ENCODE assay signal across 8 mouse cellular contexts in genomic region chr11:17160242-17160641, GRCm38 (mm10). TPM values are rescaled to one million over a fixed set of nuclear protein-coding genes. Genes with fewer than 3 reads are reported as not detected.
A peak's percentile ranks its signal among the peaks of the same experiment; 100 is the strongest.
DNase-seq lines count a peak whose midpoint lies in the region; ATAC-seq and TF ChIP-seq lines count a peak whose summit lies in the region.

No protein-coding gene starts in this region.

- ATAC-seq in granulocyte monocyte progenitor cell, adult 5-6 weeks (replicated peaks; ENCODE audit: poor library complexity, severe bottlenecking), result peak; percentile 57
- peak; percentile 29; the same call in 1 of the 2 replicates for ATAC-seq in intestine, postnatal 0 days
- ATAC-seq in midbrain, embryonic 11.5 days (ENCODE audit: low FRiP score), result no peak

- peak overlapping the region; percentile 99 for H3K9ac ChIP-seq in intestine, postnatal 0 days (ENCODE audit: low read depth, low read length)
- H3K9ac ChIP-seq in midbrain, embryonic 11.5 days (ENCODE audit: low read length), result peak overlapping the region; percentile 95

- DNase-seq in urinary bladder, postnatal 36 days (ENCODE audit: low spot score in 2 of 2), result peak; percentile 35 to 44
- no peak for DNase-seq in urinary bladder, postnatal 4 days (ENCODE audit: low spot score in 2 of 2)
- peak; percentile 43 for DNase-seq in limb, embryonic 10.5 days (ENCODE audit: low spot score)
- peak; percentile 94 for DNase-seq in midbrain, embryonic 11.5 days (ENCODE audit: low spot score, missing footprints)
- DNase-seq in spleen, adult 12 weeks (ENCODE audit: low spot score), result peak; percentile 20

- no peaks in the 10 kb centered on the region for H3K27me3 ChIP-seq in intestine, postnatal 0 days (replicated peaks; ENCODE audit: control insufficient read depth, insufficient read depth, low read length)
- H3K27me3 ChIP-seq in limb, embryonic 10.5 days (ENCODE audit: low read depth, poor library complexity, severe bottlenecking), result no peaks in the 10 kb centered on the region
- no peaks in the 10 kb centered on the region for H3K27me3 ChIP-seq in midbrain, embryonic 11.5 days (ENCODE audit: control insufficient read depth, insufficient read depth, low read length)

- TF ChIP-seq CTCF in cortical plate, adult 2 months (IDR thresholded peaks at IDR 0.05; ENCODE audit: extremely low read depth, insufficient read depth, low read length), result peak; percentile 58
- TF ChIP-seq CTCF in intestine, postnatal 0 days (IDR thresholded peaks at IDR 0.05; ENCODE audit: low read depth), result peak; percentile 81

- WGBS in intestine, postnatal 0 days, result under 1% methylated on average over 12 of the region's 12 CpGs
- 4% methylated on average over 12 of the region's 12 CpGs for WGBS in limb, embryonic 10.5 days
- 3% methylated on average over 12 of the region's 12 CpGs for WGBS in midbrain, embryonic 11.5 days

- peak overlapping the region; percentile 60 for H3K4me3 ChIP-seq in cortical plate, adult 2 months (ENCODE audit: insufficient read depth, low read length)
- peak overlapping the region; percentile 99 for H3K4me3 ChIP-seq in intestine, postnatal 0 days (ENCODE audit: low read depth, low read length)
- peak overlapping the region; percentile 97 for H3K4me3 ChIP-seq in limb, embryonic 10.5 days
- H3K4me3 ChIP-seq in midbrain, embryonic 11.5 days (ENCODE audit: low read depth, low read length), result peak overlapping the region; percentile 98

- H3K4me1 ChIP-seq in cortical plate, adult 2 months (ENCODE audit: control insufficient read depth, insufficient read depth, low read length), result peaks cover 15% of the 10 kb centered on the region
- H3K4me1 ChIP-seq in intestine, postnatal 0 days (replicated peaks; ENCODE audit: control insufficient read depth, insufficient read depth, low read length), result 0 out of 2 replicates have a peak, but pooled peaks cover 6% of the 10 kb centered on the region
- H3K4me1 ChIP-seq in limb, embryonic 10.5 days, result peaks cover 8% of the 10 kb centered on the region
- H3K4me1 ChIP-seq in midbrain, embryonic 11.5 days (ENCODE audit: control insufficient read depth, insufficient read depth, low read length), result peaks cover 5% of the 10 kb centered on the region

- H3K27ac ChIP-seq in cortical plate, adult 2 months (ENCODE audit: insufficient read depth, low read length), result no peak overlapping the region
- peak overlapping the region; percentile 97 for H3K27ac ChIP-seq in intestine, postnatal 0 days (ENCODE audit: low read depth, low read length)
- peak overlapping the region; percentile 97 for H3K27ac ChIP-seq in limb, embryonic 10.5 days
- peak overlapping the region; percentile 92; the same call in 1 of the 2 replicates for H3K27ac ChIP-seq in midbrain, embryonic 11.5 days (ENCODE audit: low read depth, low read length)

- no peak for TF ChIP-seq POLR2A in cortical plate, adult 2 months (IDR thresholded peaks at IDR 0.05; ENCODE audit: extremely low read depth, insufficient read depth, low read length)

- no peaks in the 10 kb centered on the region for H3K9me3 ChIP-seq in intestine, postnatal 0 days (ENCODE audit: control insufficient read depth)
- H3K9me3 ChIP-seq in limb, embryonic 10.5 days (replicated peaks), result no peaks in the 10 kb centered on the region
- no peaks in the 10 kb centered on the region for H3K9me3 ChIP-seq in midbrain, embryonic 11.5 days (ENCODE audit: control insufficient read depth, low read length)

- peak overlapping the region; percentile 77 for H3K4me2 ChIP-seq in intestine, postnatal 0 days (replicated peaks; ENCODE audit: low read depth)
- peak overlapping the region; percentile 74 for H3K4me2 ChIP-seq in midbrain, embryonic 11.5 days

- no peaks in the 10 kb centered on the region for H3K36me3 ChIP-seq in intestine, postnatal 0 days (ENCODE audit: control insufficient read depth, insufficient read depth)
- no peaks in the 10 kb centered on the region for H3K36me3 ChIP-seq in limb, embryonic 10.5 days
- H3K36me3 ChIP-seq in midbrain, embryonic 11.5 days (ENCODE audit: control insufficient read depth, insufficient read depth, low read length), result no peaks in the 10 kb centered on the region

RNA-seq across cellular contexts. Expression of gene Ppp3r1, which starts 1.2 kb away (rescaled TPM):
- 506 and 535 TPM in 2 replicates for polyA plus RNA-seq in cortical plate, adult 2 months (2012; rRNA removed)
- 56.4 and 59.6 TPM in 2 replicates for total RNA-seq in granulocyte monocyte progenitor cell, adult 5-6 weeks (2014; fragmentation: Nextera tagmentation)
- total RNA-seq in granulocyte monocyte progenitor cell, adult 5-6 weeks (2017), result 61.9 and 70.4 TPM in 2 replicates
- polyA plus RNA-seq in intestine, postnatal 0 days (2015; fragmentation: Nextera tagmentation; extraction: Ambion mirVana), result 78.6 and 87.0 TPM in 2 replicates
- 69.3 and 74.8 TPM in 2 replicates for polyA plus RNA-seq in limb, embryonic 10.5 days (2016; fragmentation: Nextera tagmentation; extraction: Ambion mirVana)
- 107 and 113 TPM in 2 replicates for polyA plus RNA-seq in midbrain, embryonic 11.5 days (2014; fragmentation: Nextera tagmentation; extraction: Ambion mirVana)

RNA-seq across cellular contexts. Expression of gene Wdr92, which starts 21.7 kb away (rescaled TPM):
- polyA plus RNA-seq in cortical plate, adult 2 months (2012; rRNA removed), result 6.7 and 7.7 TPM in 2 replicates
- 14.5 and 15.9 TPM in 2 replicates for total RNA-seq in granulocyte monocyte progenitor cell, adult 5-6 weeks (2014; fragmentation: Nextera tagmentation)
- 35.1 and 41.6 TPM in 2 replicates for total RNA-seq in granulocyte monocyte progenitor cell, adult 5-6 weeks (2017)
- 10.9 and 11.7 TPM in 2 replicates for polyA plus RNA-seq in intestine, postnatal 0 days (2015; fragmentation: Nextera tagmentation; extraction: Ambion mirVana)
- 31.7 and 32.3 TPM in 2 replicates for polyA plus RNA-seq in limb, embryonic 10.5 days (2016; fragmentation: Nextera tagmentation; extraction: Ambion mirVana)
- 31.2 and 33.0 TPM in 2 replicates for polyA plus RNA-seq in midbrain, embryonic 11.5 days (2014; fragmentation: Nextera tagmentation; extraction: Ambion mirVana)

RNA-seq across cellular contexts. Expression of gene Pno1, which starts 51.1 kb away (rescaled TPM):
- polyA plus RNA-seq in cortical plate, adult 2 months (2012; rRNA removed), result 13.5 and 13.7 TPM in 2 replicates
- 69.2 and 77.6 TPM in 2 replicates for total RNA-seq in granulocyte monocyte progenitor cell, adult 5-6 weeks (2014; fragmentation: Nextera tagmentation)
- 121 and 133 TPM in 2 replicates for total RNA-seq in granulocyte monocyte progenitor cell, adult 5-6 weeks (2017)
- 46.6 and 54.1 TPM in 2 replicates for polyA plus RNA-seq in intestine, postnatal 0 days (2015; fragmentation: Nextera tagmentation; extraction: Ambion mirVana)
- 117 and 135 TPM in 2 replicates for polyA plus RNA-seq in limb, embryonic 10.5 days (2016; fragmentation: Nextera tagmentation; extraction: Ambion mirVana)
- polyA plus RNA-seq in midbrain, embryonic 11.5 days (2014; fragmentation: Nextera tagmentation; extraction: Ambion mirVana), result 99.4 and 106 TPM in 2 replicates

Comparison
In these comparisons a context has a peak if more than half of its experiments do, and no peak if none do; other contexts are left out.
1. DNase-seq: peak in urinary bladder, postnatal 36 days (2 of 2), limb, embryonic 10.5 days (single experiment), midbrain, embryonic 11.5 days (single experiment) and spleen, adult 12 weeks (single experiment); none in urinary bladder, postnatal 4 days (0 of 2).
2. Peak in every context shown above with its lines, with median percentiles within 50 percentile points of each other: H3K4me3 ChIP-seq.